Mouse (Mus musculus) myocyte (in vitro differentiated cells): Measurements from ENCODE around the gene Farp2. TPM values are rescaled to one million over a fixed set of nuclear protein-coding genes. Genes with fewer than 3 reads are reported as not detected.

Experiments used
- H3K27me3 ChIP-seq: one replicate; pipeline ENCODE4 v1.6.1; 2011; ENCODE audit not compliant: control insufficient read depth, insufficient read depth, insufficient read length
- H3K36me3 ChIP-seq: one replicate; pipeline ENCODE4 v1.6.1; 2011; ENCODE audit not compliant: control insufficient read depth, insufficient read depth
- H3K4me2 ChIP-seq: one replicate; pipeline ENCODE4 v1.6.1; 2011; ENCODE audit warnings: low read depth, control low read depth
- H3K4me3 ChIP-seq: one replicate; pipeline ENCODE4 v1.5.1; 2011; ENCODE audit warnings: mild to moderate bottlenecking, control low read depth, moderate library complexity
- H3K79me2 ChIP-seq: one replicate; pipeline ENCODE4 v1.6.1; 2011; ENCODE audit not compliant: control insufficient read depth, insufficient read depth
- H3ac ChIP-seq: one replicate; pipeline ENCODE4 v1.6.1; 2011; ENCODE audit not compliant: control insufficient read depth, insufficient read length
- CEBPB ChIP-seq: IDR thresholded peaks from 2 replicates; pipeline ENCODE4 v1.6.1; 2011; ENCODE audit warnings: mild to moderate bottlenecking, moderate library complexity; ENCODE audit not compliant: poor library complexity, insufficient read depth, severe bottlenecking
- E2F4 ChIP-seq: IDR thresholded peaks from one replicate; pipeline ENCODE4 v1.6.1; 2011; ENCODE audit warnings: mild to moderate bottlenecking, control low read depth, moderate library complexity; ENCODE audit not compliant: insufficient read depth
- MAX ChIP-seq: IDR thresholded peaks from one replicate; pipeline ENCODE4 v1.6.1; 2011; ENCODE audit warnings: low read depth, mild to moderate bottlenecking, control low read depth
- MYOD1 ChIP-seq, 3 experiments: IDR thresholded peaks; one replicate each; pipeline ENCODE4 v1.6.1; 2011; ENCODE audit warnings: control low read depth in 2 of 3, low read depth in 2 of 3, mild to moderate bottlenecking in 2 of 3, moderate library complexity in 1 of 3; ENCODE audit not compliant: insufficient read length in 2 of 3, control insufficient read depth in 1 of 3
- MYOG ChIP-seq, 3 experiments: IDR thresholded peaks; one replicate each; pipeline ENCODE4 v1.6.1; 2011; ENCODE audit warnings: control low read depth in 2 of 3, low read depth in 2 of 3, mild to moderate bottlenecking in 2 of 3; ENCODE audit not compliant: insufficient read length in 2 of 3, control insufficient read depth in 1 of 3, insufficient read depth in 1 of 3
- POLR2A ChIP-seq: IDR thresholded peaks from one replicate; pipeline ENCODE4 v1.6.1; 2011; ENCODE audit warnings: low read depth, mild to moderate bottlenecking, control low read depth, moderate library complexity; ENCODE audit not compliant: insufficient read length
- POLR2AphosphoS2 ChIP-seq: IDR thresholded peaks from one replicate; pipeline ENCODE4 v1.6.1; 2011; ENCODE audit warnings: low read depth, control low read depth; ENCODE audit not compliant: insufficient read length
- REST ChIP-seq: IDR thresholded peaks from one replicate; pipeline ENCODE4 v1.6.1; 2011; ENCODE audit warnings: mild to moderate bottlenecking, control low read depth, moderate library complexity; ENCODE audit not compliant: insufficient read depth, insufficient read length
- SRF ChIP-seq: IDR thresholded peaks from one replicate; pipeline ENCODE4 v1.6.1; 2011; ENCODE audit warnings: low read depth; ENCODE audit not compliant: control insufficient read depth, insufficient read length
- TCF12 ChIP-seq: IDR thresholded peaks from one replicate; pipeline ENCODE4 v1.6.1; 2011; ENCODE audit warnings: mild to moderate bottlenecking, control low read depth; ENCODE audit not compliant: poor library complexity, insufficient read depth, severe bottlenecking
- TCF3 ChIP-seq: IDR thresholded peaks from one replicate; pipeline ENCODE4 v1.6.1; 2011; ENCODE audit warnings: low read depth, control low read depth; ENCODE audit not compliant: insufficient read length
- USF1 ChIP-seq: IDR thresholded peaks from one replicate; pipeline ENCODE4 v1.6.1; 2011; ENCODE audit warnings: low read depth, mild to moderate bottlenecking, control low read depth, moderate library complexity
- polyA plus RNA-seq: library from polyadenylated mRNA; unstranded; fragments of >200 nt; fragmentation: generic; extraction: Trizol; gene quantifications from one replicate; pipeline ENCODE4 v1.2.1, GENCODE M21; 2012; ENCODE audit warnings: missing spikeins

Gene Farp2
- polyA plus RNA-seq, 1 experiment: 3.1 TPM

- Histone ChIP-seq H3ac (no peak overlapping the region), H3K27me3 (no peaks in the 10 kb centered on the region), H3K36me3 (no peaks in the 10 kb centered on the region), H3K4me3 (peak overlapping the region; percentile 68), H3K79me2 (peaks cover 29% of the 10 kb centered on the region), H3K4me2 (peak overlapping the region; percentile 96)
- TF ChIP-seq MYOG (IDR thresholded peaks at IDR 0.05; ENCODE audit: control insufficient read depth in 1 of 3, insufficient read depth in 1 of 3, insufficient read length in 2 of 3, low read depth in 2 of 3) (no peak), USF1 (no peak), CEBPB (no peak)
Measured at GRCm38 (mm10) chr1:93636211-93636897, 124.5 kb downstream of the Farp2 start.

GRCm38 (mm10) chr1:93641978-93642377 is 130.1 kb downstream of the Farp2 start:
- H3K4me2 ChIP-seq: no peak overlapping the region
- no peak for TF ChIP-seq TCF3
- TF ChIP-seq REST: no peak
- no peak for TF ChIP-seq CEBPB
- TF ChIP-seq MYOG (IDR thresholded peaks at IDR 0.05; ENCODE audit: control insufficient read depth in 1 of 3, insufficient read depth in 1 of 3, insufficient read length in 2 of 3, low read depth in 2 of 3): no peak
- TF ChIP-seq E2F4: no peak
- TF ChIP-seq SRF: no peak
- TF ChIP-seq MYOD1 (IDR thresholded peaks at IDR 0.05; ENCODE audit: control insufficient read depth in 1 of 3, insufficient read length in 2 of 3, low read depth in 2 of 3): no peak
- TF ChIP-seq MAX: no peak
- no peak for TF ChIP-seq POLR2AphosphoS2
- no peak for TF ChIP-seq USF1
- TF ChIP-seq TCF12: no peak
- no peak for TF ChIP-seq POLR2A
- no peak overlapping the region for H3K4me3 ChIP-seq
- H3ac ChIP-seq: no peak overlapping the region
- no peaks in the 10 kb centered on the region for H3K79me2 ChIP-seq
- no peaks in the 10 kb centered on the region for H3K27me3 ChIP-seq
- no peaks in the 10 kb centered on the region for H3K36me3 ChIP-seq

GRCm38 (mm10) chr1:93642692-93643091 is 130.8 kb downstream of the Farp2 start:
- Histone ChIP-seq H3K36me3 (no peaks in the 10 kb centered on the region), H3K4me2 (no peak overlapping the region), H3ac (no peak overlapping the region), H3K27me3 (no peaks in the 10 kb centered on the region), H3K4me3 (no peak overlapping the region), H3K79me2 (no peaks in the 10 kb centered on the region)
- TF ChIP-seq MYOG (IDR thresholded peaks at IDR 0.05; ENCODE audit: control insufficient read depth in 1 of 3, insufficient read depth in 1 of 3, insufficient read length in 2 of 3, low read depth in 2 of 3) (no peak), USF1 (no peak), CEBPB (no peak), MYOD1 (IDR thresholded peaks at IDR 0.05; ENCODE audit: control insufficient read depth in 1 of 3, insufficient read length in 2 of 3, low read depth in 2 of 3) (no peak), POLR2AphosphoS2 (no peak), POLR2A (no peak), MAX (no peak), TCF3 (no peak)

- Histone ChIP-seq H3K4me2 (no peak overlapping the region), H3K27me3 (no peaks in the 10 kb centered on the region), H3K36me3 (no peaks in the 10 kb centered on the region), H3ac (no peak overlapping the region), H3K79me2 (no peaks in the 10 kb centered on the region), H3K4me3 (no peak overlapping the region)
- TF ChIP-seq CEBPB (no peak), TCF3 (no peak), MYOD1 (IDR thresholded peaks at IDR 0.05; ENCODE audit: control insufficient read depth in 1 of 3, insufficient read length in 2 of 3, low read depth in 2 of 3) (no peak), MYOG (IDR thresholded peaks at IDR 0.05; ENCODE audit: control insufficient read depth in 1 of 3, insufficient read depth in 1 of 3, insufficient read length in 2 of 3, low read depth in 2 of 3) (no peak), POLR2AphosphoS2 (no peak), E2F4 (no peak)
Measured at GRCm38 (mm10) chr1:93649604-93650172, 137.8 kb downstream of the Farp2 start.

- H3K27me3 ChIP-seq: no peaks in the 10 kb centered on the region
- TF ChIP-seq USF1 (no peak), MYOG (IDR thresholded peaks at IDR 0.05; ENCODE audit: control insufficient read depth in 1 of 3, insufficient read depth in 1 of 3, insufficient read length in 2 of 3, low read depth in 2 of 3) (no peak), SRF (no peak), MYOD1 (IDR thresholded peaks at IDR 0.05; ENCODE audit: control insufficient read depth in 1 of 3, insufficient read length in 2 of 3, low read depth in 2 of 3) (no peak), TCF12 (no peak), TCF3 (no peak), POLR2AphosphoS2 (no peak), MAX (no peak), E2F4 (no peak), REST (no peak), CEBPB (no peak), POLR2A (no peak)
- no peaks in the 10 kb centered on the region for H3K79me2 ChIP-seq
- no peak overlapping the region for H3ac ChIP-seq
- no peak overlapping the region for H3K4me3 ChIP-seq
- H3K4me2 ChIP-seq: no peak overlapping the region
- no peaks in the 10 kb centered on the region for H3K36me3 ChIP-seq
Measured at GRCm38 (mm10) chr1:93654275-93654674, 142.4 kb downstream of the Farp2 start.
